Mouse (Mus musculus) neural tube, embryonic 11.5 days (tissue): ENCODE data around the gene Nprl2. TPM values are rescaled to one million over a fixed set of nuclear protein-coding genes. Genes with fewer than 3 reads are reported as not detected.
A peak's percentile ranks its signal among the peaks of the same experiment; 100 is the strongest.

Source experiments
- ATAC-seq: fragments of 200-750 bp; cut with Nextera tagmentation; 2 replicates; pipeline ENCODE4 v1.8.0; 2017; ENCODE audit warnings: moderate number of reproducible peaks, mild to moderate bottlenecking, moderate TSS enrichment, moderate library complexity; ENCODE audit not compliant: insufficient read depth, low FRiP score, low TSS enrichment
- DNase-seq: peaks from one replicate; pipeline ENCODE4 v3.0.0-alpha.2; 2015; ENCODE audit warnings: low spot score
- H3K27ac ChIP-seq: fragments of 300-500 bp; sonication (generic); 2 replicates; pipeline ENCODE4 v1.5.1; 2014; ENCODE audit warnings: low read depth, mild to moderate bottlenecking, low read length
- H3K27me3 ChIP-seq: fragments of 300-500 bp; sonication (generic); 2 replicates; pipeline ENCODE4 v1.6.1; 2014; ENCODE audit warnings: mild to moderate bottlenecking, low read length, mixed read lengths; ENCODE audit not compliant: control insufficient read depth, insufficient read depth
- H3K36me3 ChIP-seq: fragments of 300-500 bp; sonication (generic); 2 replicates; pipeline ENCODE4 v1.6.1; 2014; ENCODE audit warnings: mild to moderate bottlenecking, low read length, moderate library complexity, mixed read lengths; ENCODE audit not compliant: control insufficient read depth, insufficient read depth
- H3K4me1 ChIP-seq: fragments of 300-500 bp; sonication (generic); 2 replicates; pipeline ENCODE4 v1.6.1; 2014; ENCODE audit warnings: low read length, mixed read lengths; ENCODE audit not compliant: control insufficient read depth, insufficient read depth
- H3K4me2 ChIP-seq: fragments of 300-500 bp; sonication (generic); 2 replicates; pipeline ENCODE4 v1.6.1; 2014; ENCODE audit warnings: low read depth, mild to moderate bottlenecking, moderate library complexity
- H3K4me3 ChIP-seq: fragments of 300-500 bp; sonication (generic); 2 replicates; pipeline ENCODE4 v1.5.1; 2014; ENCODE audit warnings: low read depth, low read length
- H3K9ac ChIP-seq: fragments of 300-500 bp; sonication (generic); 2 replicates; pipeline ENCODE4 v1.6.1; 2014; ENCODE audit warnings: mild to moderate bottlenecking, low read length
- H3K9me3 ChIP-seq: fragments of 300-500 bp; sonication (generic); 2 replicates; pipeline ENCODE4 v1.6.1; 2016; ENCODE audit warnings: low read length; ENCODE audit not compliant: control insufficient read depth
- WGBS: fragments of 180-500 bp; shearing (Covaris S2); extraction: QIAGEN DNeasy Blood & Tissue Kit; methylation state at CpG from one replicate; pipeline ENCODE4 v1.1.7; 2014; 5-methylcytosine and 5-hydroxymethylcytosine counted together
- polyA plus RNA-seq: library from polyadenylated mRNA; unstranded; fragments of >200 nt; fragmentation: Nextera tagmentation; extraction: Ambion mirVana; gene quantifications from 2 replicates; pipeline ENCODE4 v1.2.1, GENCODE M21; 2014

Gene Nprl2
- polyA plus RNA-seq, 1 experiment from 2014 or later: 48.9 TPM

DNA sequence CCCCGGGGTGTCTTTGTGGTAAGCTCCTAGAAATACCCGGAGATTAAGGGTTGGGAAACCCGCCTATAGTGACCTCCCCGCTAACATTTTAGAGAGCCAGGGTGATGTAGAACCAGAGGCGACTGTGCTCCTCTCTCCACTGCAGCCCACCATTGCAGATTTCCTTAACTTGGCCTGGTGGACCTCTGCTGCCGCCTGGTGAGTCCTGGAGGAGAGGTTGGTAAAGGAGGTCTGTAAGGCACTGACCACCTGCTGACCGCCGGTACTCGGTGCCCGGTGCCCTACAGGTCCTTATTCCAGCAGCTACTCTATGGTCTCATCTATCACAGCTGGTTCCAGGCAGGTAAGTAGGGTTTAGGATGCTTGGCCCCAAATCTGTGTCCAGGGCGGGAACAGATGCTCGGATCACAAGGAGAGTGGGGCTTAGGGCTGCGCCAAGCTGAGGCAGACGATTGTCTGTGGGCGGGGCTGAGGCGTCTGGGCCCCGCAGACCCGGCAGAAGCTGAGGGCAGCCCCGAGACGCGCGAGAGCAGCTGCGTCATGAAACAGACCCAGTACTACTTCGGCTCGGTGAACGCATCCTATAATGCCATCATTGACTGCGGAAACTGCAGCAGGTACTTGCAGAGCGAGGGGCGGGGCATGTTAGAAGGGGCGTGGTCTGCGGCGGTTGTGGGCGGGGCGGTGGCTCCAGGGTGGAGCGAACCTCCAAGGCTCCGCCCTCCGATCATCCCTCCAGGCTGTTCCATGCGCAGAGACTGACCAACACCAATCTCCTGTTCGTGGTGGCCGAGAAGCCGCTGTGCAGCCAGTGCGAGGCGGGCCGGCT lies 15.6 kb upstream of the Nprl2 start:
- DNase-seq (peak; percentile 80), ATAC-seq (peak; percentile 68)
- H3K27ac ChIP-seq: no peak overlapping the region
- H3K4me1 ChIP-seq: no peaks in the 10 kb centered on the region
- H3K36me3 ChIP-seq: no peaks in the 10 kb centered on the region
- peak overlapping the region; percentile 33 for H3K4me2 ChIP-seq
- peak overlapping the region; percentile 6 for H3K4me3 ChIP-seq
- H3K27me3 ChIP-seq: peaks cover 23% of the 10 kb centered on the region
- no peak overlapping the region for H3K9ac ChIP-seq
- H3K9me3 ChIP-seq: no peaks in the 10 kb centered on the region
- WGBS: 5% methylated on average over 40 of the region's 44 CpGs

DNA sequence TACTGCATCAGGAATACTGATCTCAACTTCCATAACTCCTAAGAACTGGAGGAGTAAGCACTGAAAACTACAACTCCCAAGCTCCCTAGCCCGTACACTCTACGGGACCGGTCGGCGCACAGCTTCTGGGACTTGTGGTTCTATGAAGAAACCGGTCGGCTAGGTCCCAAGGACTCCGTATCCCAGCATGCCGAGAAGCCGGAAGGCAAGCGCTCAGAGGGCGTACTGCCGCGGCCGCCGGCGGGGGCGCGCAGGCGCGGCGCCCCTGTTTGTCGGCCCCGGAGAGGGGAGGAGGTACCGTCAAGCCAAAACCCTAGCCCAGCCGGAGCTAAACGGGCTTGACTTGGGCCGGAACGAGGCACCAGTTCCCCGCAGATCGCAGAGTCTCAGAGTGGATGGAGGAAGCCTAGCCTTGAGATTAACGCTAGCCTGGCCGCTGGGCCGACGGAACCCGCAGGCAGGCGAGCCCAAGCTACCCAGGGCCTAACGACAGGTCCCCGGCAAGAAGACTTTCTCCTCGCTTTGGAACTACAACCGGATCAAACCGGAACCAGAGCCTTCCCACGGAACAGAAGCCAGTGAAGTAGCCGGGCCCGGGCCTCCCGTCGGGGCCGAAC lies 8.1 kb upstream of the Nprl2 start, which contains the start of gene Tmem115:
Gene Tmem115 (plus strand): TSS at position 155 of the 617 bp plus-strand sequence.
- WGBS: under 1% methylated on average over 48 of the region's 48 CpGs
- ATAC-seq (peak; percentile 96), DNase-seq (peak; percentile 94)
- Histone ChIP-seq H3K36me3 (peaks cover 8% of the 10 kb centered on the region; the same call in 1 of the 2 replicates), H3K9ac (peak within 1 kb of the TSS; percentile 82), H3K27me3 (no peaks in the 10 kb centered on the region), H3K4me3 (peak within 1 kb of the TSS; percentile 68), H3K4me1 (peaks cover 27% of the 10 kb centered on the region), H3K27ac (no peak within 1 kb of the TSS), H3K4me2 (peak within 1 kb of the TSS; percentile 100), H3K9me3 (no peaks in the 10 kb centered on the region)

DNA sequence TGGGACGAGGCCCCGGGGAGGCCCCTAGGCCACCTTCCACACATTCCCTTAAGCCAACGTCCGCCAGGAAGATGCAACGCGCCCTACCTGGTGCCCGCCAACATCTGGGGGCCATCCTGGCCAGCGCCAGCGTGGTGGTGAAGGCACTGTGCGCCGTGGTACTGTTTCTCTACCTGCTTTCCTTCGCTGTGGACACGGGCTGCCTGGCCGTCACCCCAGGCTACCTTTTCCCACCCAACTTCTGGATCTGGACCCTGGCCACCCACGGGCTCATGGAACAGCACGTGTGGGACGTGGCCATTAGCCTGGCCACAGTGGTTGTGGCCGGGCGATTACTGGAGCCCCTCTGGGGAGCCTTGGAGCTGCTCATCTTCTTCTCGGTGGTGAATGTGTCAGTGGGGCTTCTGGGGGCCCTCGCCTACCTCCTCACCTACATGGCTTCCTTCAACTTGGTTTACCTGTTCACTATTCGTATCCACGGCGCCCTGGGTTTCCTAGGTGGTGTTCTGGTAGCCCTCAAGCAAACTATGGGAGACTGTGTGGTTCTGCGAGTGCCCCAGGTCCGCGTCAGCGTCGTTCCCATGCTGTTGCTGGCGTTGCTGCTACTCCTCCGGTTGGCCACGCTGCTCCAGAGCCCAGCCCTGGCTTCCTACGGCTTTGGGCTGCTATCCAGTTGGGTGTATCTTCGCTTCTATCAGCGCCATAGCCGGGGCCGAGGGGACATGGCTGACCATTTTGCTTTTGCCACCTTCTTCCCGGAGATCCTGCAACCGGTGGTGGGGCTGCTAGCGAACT lies 7.4 kb upstream of the Nprl2 start:
- H3K4me2 ChIP-seq: peak overlapping the region; percentile 100
- H3K9ac ChIP-seq: peak overlapping the region; percentile 82
- peaks cover 12% of the 10 kb centered on the region; the same call in 1 of the 2 replicates for H3K36me3 ChIP-seq
- H3K27me3 ChIP-seq: no peaks in the 10 kb centered on the region
- peaks cover 27% of the 10 kb centered on the region for H3K4me1 ChIP-seq
- DNase-seq: no peak
- H3K27ac ChIP-seq: no peak overlapping the region
- WGBS: 1% methylated on average over 40 of the region's 40 CpGs
- ATAC-seq: peak; percentile 15; the same call in 1 of the 2 replicates
- H3K9me3 ChIP-seq: no peaks in the 10 kb centered on the region
- H3K4me3 ChIP-seq: peak overlapping the region; percentile 68

DNA sequence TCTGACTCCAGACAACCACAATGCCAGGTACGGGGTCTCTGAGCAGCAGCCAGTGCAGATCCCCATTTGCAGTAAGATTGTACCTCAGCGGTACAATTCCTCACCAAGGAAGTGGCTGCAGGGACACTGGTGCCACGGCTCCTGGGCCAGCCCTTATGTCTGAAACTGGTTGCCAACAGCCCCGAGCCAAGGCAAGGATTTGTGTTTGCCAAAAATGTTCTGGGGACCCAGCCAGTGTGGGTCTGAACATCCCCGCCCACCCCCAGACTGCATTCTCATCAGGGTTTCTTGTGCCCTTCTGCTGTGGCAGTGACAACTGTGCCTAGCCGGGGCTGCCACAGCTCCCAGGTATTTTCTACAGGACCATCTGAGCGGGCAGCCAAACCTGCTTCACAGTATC lies 3.8 kb upstream of the Nprl2 start:
- Histone ChIP-seq H3K4me3 (no peak overlapping the region), H3K4me1 (peaks cover 40% of the 10 kb centered on the region)

DNA sequence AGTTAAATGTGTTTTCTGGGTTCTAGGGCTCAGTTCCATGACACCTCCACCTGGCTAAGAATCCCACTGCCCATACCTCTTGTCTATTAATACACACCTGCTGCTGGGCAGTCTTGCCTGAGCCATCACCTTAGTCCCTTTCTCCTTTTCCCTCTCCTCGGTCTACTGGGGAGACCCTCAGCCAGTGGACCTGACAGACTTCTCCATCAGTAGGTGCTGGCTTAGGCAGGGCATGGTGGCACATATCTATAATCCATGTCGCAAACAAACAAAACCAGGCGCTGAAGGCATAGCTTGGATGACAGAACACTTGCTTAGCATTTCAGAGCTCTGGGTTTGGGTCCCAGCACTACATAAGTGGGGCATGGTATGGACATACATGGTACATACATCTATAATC lies 3.3 kb upstream of the Nprl2 start:
- H3K4me3 ChIP-seq: no peak overlapping the region
- H3K9ac ChIP-seq: no peak overlapping the region
- H3K4me2 ChIP-seq: no peak overlapping the region
- no peaks in the 10 kb centered on the region for H3K9me3 ChIP-seq
- H3K4me1 ChIP-seq: peaks cover 40% of the 10 kb centered on the region
- WGBS: 91% methylated on average over 3 of the region's 3 CpGs
- H3K36me3 ChIP-seq: peaks cover 15% of the 10 kb centered on the region; the same call in 1 of the 2 replicates
- ATAC-seq (no peak), DNase-seq (no peak)
- no peak overlapping the region for H3K27ac ChIP-seq
- H3K27me3 ChIP-seq: no peaks in the 10 kb centered on the region

More for the DNA sequence above, 3.8 kb upstream of the Nprl2 start:
- DNase-seq: no peak
- peaks cover 15% of the 10 kb centered on the region; the same call in 1 of the 2 replicates for H3K36me3 ChIP-seq
- H3K27me3 ChIP-seq: no peaks in the 10 kb centered on the region
- no peak for ATAC-seq
- 95% methylated on average over 7 of the region's 7 CpGs for WGBS
- H3K9ac ChIP-seq: no peak overlapping the region
- no peaks in the 10 kb centered on the region for H3K9me3 ChIP-seq
- H3K27ac ChIP-seq: no peak overlapping the region
- no peak overlapping the region for H3K4me2 ChIP-seq

DNA sequence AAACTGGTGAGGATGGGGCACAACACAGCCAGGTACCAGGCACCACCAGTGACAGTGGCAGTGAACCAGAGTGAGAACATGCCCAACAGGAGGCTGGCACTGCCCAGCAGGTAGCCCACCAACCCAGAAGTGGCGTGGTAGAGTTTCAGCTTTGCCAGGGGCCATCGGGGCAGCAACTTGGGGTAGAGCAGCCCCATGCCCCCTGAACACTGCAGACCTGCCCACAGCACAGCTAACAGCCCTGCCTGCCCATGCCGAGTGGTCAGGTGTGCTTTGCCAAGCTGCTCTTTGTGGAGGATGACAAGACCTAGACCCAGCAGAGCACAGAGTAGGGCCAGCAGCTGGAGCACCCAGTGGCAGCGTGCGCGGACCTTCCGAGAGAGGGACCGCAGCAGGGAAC lies 2.1 kb upstream of the Nprl2 start:
- WGBS: 94% methylated on average over 8 of the region's 8 CpGs
- no peak overlapping the region for H3K4me3 ChIP-seq
- H3K9me3 ChIP-seq: no peaks in the 10 kb centered on the region
- H3K27me3 ChIP-seq: no peaks in the 10 kb centered on the region
- no peak overlapping the region for H3K9ac ChIP-seq
- ATAC-seq (no peak), DNase-seq (no peak)
- peaks cover 15% of the 10 kb centered on the region; the same call in 1 of the 2 replicates for H3K36me3 ChIP-seq
- H3K4me1 ChIP-seq: peaks cover 35% of the 10 kb centered on the region
- no peak overlapping the region for H3K27ac ChIP-seq
- H3K4me2 ChIP-seq: no peak overlapping the region

DNA sequence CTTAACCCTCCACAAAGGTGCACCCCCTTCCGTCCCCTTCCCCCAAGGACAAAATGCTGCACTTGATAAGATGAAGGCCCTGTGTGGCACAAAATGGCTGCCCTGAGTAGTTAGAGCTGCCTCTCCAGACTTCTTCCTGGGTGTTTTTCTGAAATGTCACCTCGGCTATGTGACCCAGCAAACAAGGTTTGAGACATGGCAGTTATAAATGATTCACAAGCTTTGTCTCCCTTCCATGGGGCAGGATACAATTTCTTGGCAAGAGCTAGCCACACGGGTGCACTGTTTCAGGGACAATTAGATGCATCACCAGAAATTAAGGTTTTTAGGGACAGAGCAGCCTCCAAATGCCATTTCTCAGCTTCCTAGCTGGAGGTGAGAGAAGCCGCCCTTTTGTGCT lies 1.6 kb upstream of the Nprl2 start:
- no peak overlapping the region for H3K4me3 ChIP-seq

DNA sequence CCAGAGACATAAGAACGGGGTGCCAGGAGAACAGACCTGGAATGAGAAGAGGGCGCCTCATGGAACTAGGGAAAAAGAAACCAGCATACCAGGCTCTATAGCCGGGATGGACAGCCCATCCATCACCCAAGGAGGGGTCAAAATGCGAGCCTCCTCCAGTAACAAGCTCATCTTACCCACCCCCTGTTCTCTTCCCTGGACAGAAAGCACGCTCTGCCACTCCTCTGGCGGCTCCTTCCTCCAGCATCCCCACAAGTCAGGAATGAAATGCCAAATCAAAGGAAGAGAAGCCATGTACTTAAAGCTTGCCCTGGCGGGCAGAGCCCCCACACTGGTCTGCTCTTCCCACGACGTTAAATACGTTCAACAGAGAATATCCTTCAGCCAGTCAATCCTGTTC lies 1.0 kb upstream of the Nprl2 start:
- H3K9ac ChIP-seq: no peak overlapping the region; the same call in 1 of the 2 replicates

More for the DNA sequence above, 1.6 kb upstream of the Nprl2 start:
- Histone ChIP-seq H3K27ac (no peak overlapping the region), H3K4me1 (peaks cover 30% of the 10 kb centered on the region), H3K9me3 (no peaks in the 10 kb centered on the region), H3K36me3 (peaks cover 16% of the 10 kb centered on the region), H3K27me3 (no peaks in the 10 kb centered on the region), H3K9ac (no peak overlapping the region), H3K4me2 (no peak overlapping the region)
- no peak for DNase-seq
- WGBS: 72% methylated on average over 4 of the region's 4 CpGs
- ATAC-seq: no peak

More for the DNA sequence above, 1.0 kb upstream of the Nprl2 start:
- Histone ChIP-seq H3K9me3 (no peaks in the 10 kb centered on the region), H3K4me1 (peaks cover 24% of the 10 kb centered on the region), H3K4me3 (peak overlapping the region; percentile 52), H3K36me3 (peaks cover 16% of the 10 kb centered on the region), H3K27me3 (no peaks in the 10 kb centered on the region), H3K27ac (no peak overlapping the region), H3K4me2 (peak overlapping the region; percentile 85)
- DNase-seq (no peak), ATAC-seq (no peak)
- 31% methylated on average over 10 of the region's 10 CpGs for WGBS
